Mouse (Mus musculus) embryonic facial prominence, embryonic 12.5 days (tissue): Measurements from ENCODE around the gene Pknox2. TPM values are rescaled to one million over a fixed set of nuclear protein-coding genes. Genes with fewer than 3 reads are reported as not detected.
A peak's percentile ranks its signal among the peaks of the same experiment; 100 is the strongest.

ENCODE experiments used
- ATAC-seq: fragments of 200-750 bp; cut with Nextera tagmentation; 2 replicates; pipeline ENCODE4 v1.8.0; 2017; ENCODE audit not compliant: insufficient number of reproducible peaks, insufficient read depth, low FRiP score, low TSS enrichment
- H3K27ac ChIP-seq: fragments of 300-500 bp; sonication (generic); 2 replicates; pipeline ENCODE4 v1.5.1; 2016; ENCODE audit warnings: mild to moderate bottlenecking
- H3K27me3 ChIP-seq: fragments of 300-500 bp; sonication (generic); 2 replicates; pipeline ENCODE4 v1.6.1; 2016; ENCODE audit warnings: mild to moderate bottlenecking, moderate library complexity
- H3K36me3 ChIP-seq: fragments of 300-500 bp; sonication (generic); 2 replicates; pipeline ENCODE4 v1.6.1; 2016; ENCODE audit warnings: mild to moderate bottlenecking
- H3K4me1 ChIP-seq: fragments of 300-500 bp; sonication (generic); 2 replicates; pipeline ENCODE4 v1.6.1; 2016
- H3K4me2 ChIP-seq: fragments of 300-500 bp; sonication (generic); replicated peaks from 2 replicates; pipeline ENCODE4 v1.6.1; 2016; ENCODE audit warnings: mild to moderate bottlenecking, moderate library complexity
- H3K4me3 ChIP-seq: fragments of 300-500 bp; sonication (generic); 2 replicates; pipeline ENCODE4 v1.5.1; 2016; ENCODE audit warnings: mild to moderate bottlenecking
- H3K9ac ChIP-seq: fragments of 300-500 bp; sonication (generic); 2 replicates; pipeline ENCODE4 v1.6.1; 2016; ENCODE audit warnings: mild to moderate bottlenecking, moderate library complexity
- H3K9me3 ChIP-seq: fragments of 300-500 bp; sonication (generic); 2 replicates; pipeline ENCODE4 v1.6.1; 2016; ENCODE audit warnings: mild to moderate bottlenecking, moderate library complexity
- WGBS: fragments of 180-500 bp; shearing (Covaris S2); methylation state at CpG from one replicate; pipeline ENCODE4 v1.1.7; 2016; 5-methylcytosine and 5-hydroxymethylcytosine counted together
- polyA plus RNA-seq: library from polyadenylated mRNA; unstranded; fragments of >200 nt; fragmentation: Nextera tagmentation; extraction: Ambion mirVana; gene quantifications from 2 replicates; pipeline ENCODE4 v1.2.1, GENCODE M21; 2016

The Pknox2 gene
- polyA plus RNA-seq, 1 experiment from 2014 or later: 20.8 TPM

GRCm38 (mm10) chr9:37094230-37094990 lies 52.8 kb downstream of the Pknox2 start:
- no peak overlapping the region for H3K9ac ChIP-seq
- 28% methylated on average over 11 of the region's 11 CpGs for WGBS
- no peak overlapping the region for H3K4me2 ChIP-seq
- H3K4me1 ChIP-seq: peaks cover 42% of the 10 kb centered on the region
- H3K9me3 ChIP-seq: no peaks in the 10 kb centered on the region
- H3K36me3 ChIP-seq: no peaks in the 10 kb centered on the region
- H3K27me3 ChIP-seq: no peaks in the 10 kb centered on the region
- no peak for ATAC-seq
- H3K4me3 ChIP-seq: no peak overlapping the region
- H3K27ac ChIP-seq: peak overlapping the region; percentile 79; the same call in 1 of the 2 replicates

- ATAC-seq: no peak
- no peak overlapping the region for H3K4me3 ChIP-seq
- 2% methylated on average over 5 of the region's 5 CpGs for WGBS
Measured at GRCm38 (mm10) chr9:37093086-37093485, 54.1 kb downstream of the Pknox2 start.

GRCm38 (mm10) chr9:37089894-37090652 lies 57.1 kb downstream of the Pknox2 start:
- WGBS: 40% methylated on average over 6 of the region's 6 CpGs
- no peaks in the 10 kb centered on the region for H3K9me3 ChIP-seq
- H3K4me1 ChIP-seq: peaks cover 44% of the 10 kb centered on the region
- no peak overlapping the region for H3K4me2 ChIP-seq
- no peaks in the 10 kb centered on the region for H3K27me3 ChIP-seq
- no peak overlapping the region for H3K9ac ChIP-seq
- no peak overlapping the region for H3K27ac ChIP-seq
- no peak overlapping the region for H3K4me3 ChIP-seq
- ATAC-seq: no peak
- H3K36me3 ChIP-seq: no peaks in the 10 kb centered on the region

More at GRCm38 (mm10) chr9:37093086-37093485, 54.1 kb downstream of the Pknox2 start:
- H3K36me3 ChIP-seq: no peaks in the 10 kb centered on the region
- H3K9me3 ChIP-seq: no peaks in the 10 kb centered on the region
- no peaks in the 10 kb centered on the region for H3K27me3 ChIP-seq
- no peak overlapping the region for H3K9ac ChIP-seq
- H3K27ac ChIP-seq: peak overlapping the region; percentile 79
- no peak overlapping the region; the same call in 1 of the 2 replicates for H3K4me2 ChIP-seq
- peaks cover 42% of the 10 kb centered on the region for H3K4me1 ChIP-seq

DNA sequence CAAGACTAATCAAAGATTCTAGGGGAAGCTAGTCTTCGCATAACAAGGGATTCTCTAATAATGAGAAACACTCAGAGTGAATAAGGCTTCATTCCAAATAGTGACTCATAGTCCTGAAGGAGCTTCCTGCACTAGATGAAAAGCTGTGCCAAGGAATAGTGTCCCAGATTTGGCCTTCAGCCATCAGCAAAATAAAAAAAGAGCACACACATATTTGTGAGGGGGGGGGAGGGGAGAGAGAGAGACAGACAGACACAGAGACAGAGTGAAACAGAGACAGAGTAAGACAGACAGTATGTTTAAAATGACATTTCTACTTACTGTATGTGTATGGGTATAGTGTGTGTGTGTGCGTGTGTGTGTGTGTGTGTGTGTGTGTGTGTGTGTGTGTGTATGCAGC lies 61.8 kb downstream of the Pknox2 start:
- Histone ChIP-seq H3K27ac (no peak overlapping the region), H3K27me3 (no peaks in the 10 kb centered on the region), H3K9me3 (no peaks in the 10 kb centered on the region), H3K36me3 (no peaks in the 10 kb centered on the region), H3K9ac (no peak overlapping the region), H3K4me3 (no peak overlapping the region), H3K4me1 (peaks cover 12% of the 10 kb centered on the region; the same call in 1 of the 2 replicates), H3K4me2 (no peak overlapping the region)
- no peak for ATAC-seq
- 68% methylated on average over 2 of the region's 2 CpGs for WGBS

- 91% methylated on average over 10 of the region's 10 CpGs for WGBS
- H3K4me3 ChIP-seq: no peak overlapping the region
- no peak for ATAC-seq
Measured at GRCm38 (mm10) chr9:37082246-37082645, 65.0 kb downstream of the Pknox2 start.

GRCm38 (mm10) chr9:37080309-37080708 lies 66.9 kb downstream of the Pknox2 start:
- no peak overlapping the region for H3K4me3 ChIP-seq
- peaks cover 22% of the 10 kb centered on the region for H3K4me1 ChIP-seq
- H3K27me3 ChIP-seq: no peaks in the 10 kb centered on the region
- H3K27ac ChIP-seq: no peak overlapping the region
- H3K36me3 ChIP-seq: no peaks in the 10 kb centered on the region
- H3K4me2 ChIP-seq: no peak overlapping the region
- no peaks in the 10 kb centered on the region for H3K9me3 ChIP-seq
- no peak overlapping the region for H3K9ac ChIP-seq
- 93% methylated on average over 6 of the region's 6 CpGs for WGBS
- ATAC-seq: no peak

More at GRCm38 (mm10) chr9:37082246-37082645, 65.0 kb downstream of the Pknox2 start:
- H3K36me3 ChIP-seq: no peaks in the 10 kb centered on the region
- H3K4me1 ChIP-seq: peaks cover 9% of the 10 kb centered on the region
- no peaks in the 10 kb centered on the region for H3K9me3 ChIP-seq
- no peak overlapping the region for H3K4me2 ChIP-seq
- no peak overlapping the region for H3K9ac ChIP-seq
- H3K27ac ChIP-seq: no peak overlapping the region
- no peaks in the 10 kb centered on the region for H3K27me3 ChIP-seq

DNA sequence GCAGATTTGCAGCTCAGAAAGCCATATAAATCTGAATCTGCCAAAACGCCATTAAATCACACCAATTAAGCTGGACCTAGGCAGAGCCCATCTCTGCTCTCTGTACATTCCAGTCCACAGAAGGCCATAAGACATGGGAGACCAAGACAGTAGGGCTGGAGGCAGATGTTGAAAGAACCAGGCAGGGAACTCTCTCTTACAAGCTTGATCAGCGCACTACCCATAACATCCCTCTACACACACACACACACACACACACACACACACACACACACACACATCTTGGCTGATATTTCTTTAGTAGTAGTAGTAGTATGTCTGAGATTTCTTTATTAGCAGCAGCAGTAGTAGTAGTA lies 70.2 kb downstream of the Pknox2 start:
- H3K36me3 ChIP-seq: no peaks in the 10 kb centered on the region
- H3K4me1 ChIP-seq: peaks cover 23% of the 10 kb centered on the region
- no peak overlapping the region for H3K4me2 ChIP-seq
- no peak overlapping the region for H3K27ac ChIP-seq
- no peak overlapping the region for H3K4me3 ChIP-seq
- 49% methylated on average over 2 of the region's 2 CpGs for whole genome bisulfite sequencing
- no peaks in the 10 kb centered on the region for H3K9me3 ChIP-seq
- no peak overlapping the region for H3K9ac ChIP-seq
- no peaks in the 10 kb centered on the region for H3K27me3 ChIP-seq
- ATAC-seq: no peak

GRCm38 (mm10) chr9:37076386-37077062 lies 70.7 kb downstream of the Pknox2 start:
- ATAC-seq: peak; percentile 61
- no peak overlapping the region for H3K4me3 ChIP-seq
- H3K27me3 ChIP-seq: no peaks in the 10 kb centered on the region
- H3K4me1 ChIP-seq: peaks cover 23% of the 10 kb centered on the region
- no peaks in the 10 kb centered on the region for H3K36me3 ChIP-seq
- H3K27ac ChIP-seq: peak overlapping the region; percentile 63
- 6% methylated on average over 15 of the region's 15 CpGs for WGBS
- H3K4me2 ChIP-seq: 0 out of 2 replicates have a peak overlapping the region, but pooled peaks have one; percentile 15
- no peaks in the 10 kb centered on the region for H3K9me3 ChIP-seq
- 0 out of 2 replicates have a peak overlapping the region, but pooled peaks have one; percentile 21 for H3K9ac ChIP-seq

DNA sequence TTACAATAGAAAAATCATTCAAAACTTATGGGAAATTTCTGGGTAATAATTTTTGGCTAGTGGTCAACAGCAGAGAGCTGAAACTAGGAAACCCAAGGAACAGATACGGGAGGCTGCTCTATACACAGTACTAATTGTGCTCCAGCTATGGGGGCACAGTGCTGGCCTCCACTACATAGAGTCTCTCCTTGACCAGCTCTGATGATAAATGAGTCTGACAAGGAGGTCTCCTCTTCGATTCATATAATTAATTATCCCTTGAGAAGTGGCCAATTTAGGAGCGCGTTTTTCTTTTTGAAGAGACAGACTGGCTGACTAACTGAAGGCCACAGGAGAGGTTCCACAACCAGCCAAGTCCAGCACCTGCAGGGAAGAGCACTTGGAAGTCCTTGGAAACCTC lies 71.3 kb downstream of the Pknox2 start:
- Histone ChIP-seq H3K36me3 (no peaks in the 10 kb centered on the region), H3K4me2 (0 out of 2 replicates have a peak overlapping the region, but pooled peaks have one; percentile 15)
- WGBS: 54% methylated on average over 4 of the region's 4 CpGs

DNA sequence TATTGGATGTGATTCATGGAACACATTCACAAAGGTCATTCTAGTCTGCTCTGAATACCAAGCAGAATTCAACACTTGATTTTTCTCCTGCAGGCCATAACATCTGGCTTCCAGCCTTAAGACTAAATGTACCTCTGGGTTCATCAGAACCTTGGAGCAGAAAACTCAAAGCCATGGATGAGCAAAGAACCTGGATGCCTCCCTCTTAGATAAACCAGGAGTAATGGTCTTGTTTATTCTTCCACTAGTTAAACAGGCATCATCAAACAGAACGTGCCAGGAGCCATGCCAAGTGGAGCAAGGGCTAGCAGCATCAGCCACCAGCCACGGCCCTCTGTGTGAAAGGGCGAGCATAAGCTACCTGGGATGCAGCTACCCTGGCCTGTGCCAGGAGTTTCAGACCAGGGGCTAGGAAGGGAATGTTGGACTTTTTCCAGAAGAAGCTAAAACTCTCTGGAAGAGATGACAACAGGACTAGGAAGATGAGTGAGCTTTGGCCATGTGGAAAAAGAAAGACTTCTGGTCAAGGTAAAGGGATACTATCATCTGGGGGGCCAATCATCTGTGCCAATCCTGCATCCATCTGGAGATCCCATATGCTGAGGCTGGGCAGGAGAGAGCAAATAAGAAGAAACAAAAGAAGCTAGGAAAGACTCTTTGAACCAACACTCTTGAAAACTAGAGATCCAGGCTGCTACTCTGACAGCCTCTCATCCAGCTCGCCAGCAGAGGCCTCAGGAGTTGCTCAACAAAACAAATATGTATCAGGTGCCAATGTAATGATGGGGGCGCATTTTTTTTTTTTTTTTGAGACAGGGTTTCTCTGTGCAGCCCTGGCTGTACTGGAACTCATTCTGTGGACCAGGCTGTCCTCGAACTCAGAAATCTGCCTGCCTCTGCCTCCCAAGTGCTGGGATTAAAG lies 77.6 kb downstream of the Pknox2 start:
- Histone ChIP-seq H3K4me1 (no peaks in the 10 kb centered on the region), H3K4me3 (no peak overlapping the region), H3K9me3 (no peaks in the 10 kb centered on the region), H3K4me2 (no peak overlapping the region), H3K27me3 (no peaks in the 10 kb centered on the region), H3K36me3 (no peaks in the 10 kb centered on the region), H3K9ac (no peak overlapping the region), H3K27ac (no peak overlapping the region)
- no peak for ATAC-seq
- 87% methylated on average over 6 of the region's 6 CpGs for WGBS

More for the DNA sequence above, 71.3 kb downstream of the Pknox2 start:
- Histone ChIP-seq H3K4me1 (peaks cover 23% of the 10 kb centered on the region), H3K4me3 (no peak overlapping the region), H3K9ac (no peak overlapping the region), H3K27me3 (no peaks in the 10 kb centered on the region), H3K9me3 (no peaks in the 10 kb centered on the region), H3K27ac (no peak overlapping the region; the same call in 1 of the 2 replicates)
- ATAC-seq: no peak

DNA sequence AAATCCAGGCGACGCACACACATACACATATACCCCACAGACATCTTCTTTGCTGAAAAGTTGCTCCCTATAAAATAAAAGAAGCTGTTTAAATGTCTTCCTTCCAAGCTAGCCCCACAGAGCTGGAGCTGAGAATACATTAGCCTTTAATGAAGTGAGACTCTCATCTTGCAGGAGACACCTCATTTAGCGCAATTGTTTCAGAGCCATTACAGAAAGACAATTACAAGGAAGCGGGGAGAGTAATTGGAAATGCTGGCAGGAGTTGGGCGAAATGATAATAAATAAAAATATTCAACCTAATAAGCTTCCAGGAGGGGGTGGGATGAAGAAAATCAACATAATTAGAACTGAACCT lies 79.8 kb downstream of the Pknox2 start:
- Histone ChIP-seq H3K27me3 (no peaks in the 10 kb centered on the region), H3K36me3 (no peaks in the 10 kb centered on the region), H3K4me2 (no peak overlapping the region), H3K4me1 (no peaks in the 10 kb centered on the region), H3K4me3 (no peak overlapping the region), H3K9me3 (no peaks in the 10 kb centered on the region), H3K9ac (no peak overlapping the region), H3K27ac (no peak overlapping the region)
- WGBS: 81% methylated on average over 5 of the region's 5 CpGs
- ATAC-seq: no peak
